Mouse (Mus musculus): ENCODE results near the gene Aacs. TPM values are rescaled to one million over a fixed set of nuclear protein-coding genes. Genes with fewer than 3 reads are reported as not detected.

Gene Aacs
- polyA plus RNA-seq, 1 experiment from 2014 or later = 13.7 TPM

GRCm38 (mm10) chr5:125441234-125442114 is 34.1 kb upstream of the Aacs start, which contains the start of gene Bri3bp:
Gene Bri3bp, plus strand, starts transcription at chr5:125441568.
- WGBS = under 1% methylated on average over 77 of the region's 97 CpGs
- TF ChIP-seq CTCF (IDR thresholded peaks at IDR 0.05; ENCODE audit: low read depth) = 0 out of 2 replicates have a peak, but pooled peaks have one; percentile 12

GRCm38 (mm10) chr5:125442136-125442995 is 33.2 kb upstream of the Aacs start:
- H3K27me3 ChIP-seq (replicated peaks; ENCODE audit: control insufficient read depth, insufficient read depth, low read length) = no peaks in the 10 kb centered on the region
- WGBS = 19% methylated on average over 27 of the region's 27 CpGs
- ATAC-seq = peak; percentile 46; the same call in 1 of the 2 replicates

More at GRCm38 (mm10) chr5:125441234-125442114, 34.1 kb upstream of the Aacs start, which contains the start of gene Bri3bp:
- Histone ChIP-seq H3K27ac (ENCODE audit: low read depth, low read length) (peak within 1 kb of the TSS; percentile 78), H3K27me3 (replicated peaks; ENCODE audit: control insufficient read depth, insufficient read depth, low read length) (no peaks in the 10 kb centered on the region), H3K9me3 (ENCODE audit: control insufficient read depth) (no peaks in the 10 kb centered on the region), H3K4me2 (replicated peaks; ENCODE audit: low read depth) (peak within 1 kb of the TSS; percentile 90), H3K4me1 (replicated peaks; ENCODE audit: control insufficient read depth, insufficient read depth, low read length) (no peaks in the 10 kb centered on the region), H3K9ac (ENCODE audit: low read depth, low read length) (peak within 1 kb of the TSS; percentile 76), H3K36me3 (ENCODE audit: control insufficient read depth, insufficient read depth) (no peaks in the 10 kb centered on the region), H3K4me3 (ENCODE audit: low read depth, low read length) (peak within 1 kb of the TSS; percentile 87)
- peak; percentile 78 for ATAC-seq

GRCm38 (mm10) chr5:125443335-125443734 is 32.3 kb upstream of the Aacs start:
- Histone ChIP-seq H3K4me1 (replicated peaks; ENCODE audit: control insufficient read depth, insufficient read depth, low read length) (no peaks in the 10 kb centered on the region), H3K4me3 (ENCODE audit: low read depth, low read length) (no peak overlapping the region), H3K36me3 (ENCODE audit: control insufficient read depth, insufficient read depth) (no peaks in the 10 kb centered on the region), H3K27me3 (replicated peaks; ENCODE audit: control insufficient read depth, insufficient read depth, low read length) (no peaks in the 10 kb centered on the region), H3K4me2 (replicated peaks; ENCODE audit: low read depth) (no peak overlapping the region), H3K9me3 (ENCODE audit: control insufficient read depth) (no peaks in the 10 kb centered on the region), H3K9ac (ENCODE audit: low read depth, low read length) (no peak overlapping the region), H3K27ac (ENCODE audit: low read depth, low read length) (no peak overlapping the region)
- no peak for ATAC-seq
- TF ChIP-seq CTCF (IDR thresholded peaks at IDR 0.05; ENCODE audit: low read depth) = peak; percentile 60
- WGBS = 85% methylated on average over 5 of the region's 5 CpGs

More at GRCm38 (mm10) chr5:125442136-125442995, 33.2 kb upstream of the Aacs start:
- H3K27ac ChIP-seq (ENCODE audit: low read depth, low read length) = peak overlapping the region; percentile 78
- H3K9ac ChIP-seq (ENCODE audit: low read depth, low read length) = peak overlapping the region; percentile 76
- no peaks in the 10 kb centered on the region for H3K9me3 ChIP-seq (ENCODE audit: control insufficient read depth)
- peak overlapping the region; percentile 87 for H3K4me3 ChIP-seq (ENCODE audit: low read depth, low read length)
- no peak for TF ChIP-seq CTCF (IDR thresholded peaks at IDR 0.05; ENCODE audit: low read depth)
- no peaks in the 10 kb centered on the region for H3K4me1 ChIP-seq (replicated peaks; ENCODE audit: control insufficient read depth, insufficient read depth, low read length)
- H3K36me3 ChIP-seq (ENCODE audit: control insufficient read depth, insufficient read depth) = no peaks in the 10 kb centered on the region
- H3K4me2 ChIP-seq (replicated peaks; ENCODE audit: low read depth) = peak overlapping the region; percentile 90

- TF ChIP-seq CTCF (IDR thresholded peaks at IDR 0.05; ENCODE audit: low read depth) = no peak
- WGBS = 63% methylated on average over 3 of the region's 3 CpGs
- no peak for ATAC-seq
Observed at GRCm38 (mm10) chr5:125443915-125444314, 31.7 kb upstream of the Aacs start.

GRCm38 (mm10) chr5:125444554-125444953 is 31.1 kb upstream of the Aacs start:
- Histone ChIP-seq H3K4me2 (replicated peaks; ENCODE audit: low read depth) (no peak overlapping the region), H3K4me3 (ENCODE audit: low read depth, low read length) (no peak overlapping the region), H3K27ac (ENCODE audit: low read depth, low read length) (no peak overlapping the region), H3K9ac (ENCODE audit: low read depth, low read length) (no peak overlapping the region), H3K9me3 (ENCODE audit: control insufficient read depth) (no peaks in the 10 kb centered on the region), H3K4me1 (replicated peaks; ENCODE audit: control insufficient read depth, insufficient read depth, low read length) (no peaks in the 10 kb centered on the region), H3K36me3 (ENCODE audit: control insufficient read depth, insufficient read depth) (no peaks in the 10 kb centered on the region), H3K27me3 (replicated peaks; ENCODE audit: control insufficient read depth, insufficient read depth, low read length) (no peaks in the 10 kb centered on the region)
- 76% methylated on average over 4 of the region's 4 CpGs for WGBS
- TF ChIP-seq CTCF (IDR thresholded peaks at IDR 0.05; ENCODE audit: low read depth) = no peak
- no peak for ATAC-seq

More at GRCm38 (mm10) chr5:125443915-125444314, 31.7 kb upstream of the Aacs start:
- H3K9ac ChIP-seq (ENCODE audit: low read depth, low read length) = no peak overlapping the region
- H3K36me3 ChIP-seq (ENCODE audit: control insufficient read depth, insufficient read depth) = no peaks in the 10 kb centered on the region
- H3K27me3 ChIP-seq (replicated peaks; ENCODE audit: control insufficient read depth, insufficient read depth, low read length) = no peaks in the 10 kb centered on the region
- H3K4me2 ChIP-seq (replicated peaks; ENCODE audit: low read depth) = no peak overlapping the region
- H3K4me3 ChIP-seq (ENCODE audit: low read depth, low read length) = no peak overlapping the region
- no peaks in the 10 kb centered on the region for H3K4me1 ChIP-seq (replicated peaks; ENCODE audit: control insufficient read depth, insufficient read depth, low read length)
- H3K27ac ChIP-seq (ENCODE audit: low read depth, low read length) = no peak overlapping the region
- H3K9me3 ChIP-seq (ENCODE audit: control insufficient read depth) = no peaks in the 10 kb centered on the region

GRCm38 (mm10) chr5:125446344-125446743 is 29.3 kb upstream of the Aacs start:
- TF ChIP-seq CTCF (IDR thresholded peaks at IDR 0.05; ENCODE audit: low read depth) = no peak
- WGBS = 77% methylated on average over 7 of the region's 7 CpGs

More at GRCm38 (mm10) chr5:125446344-125446743, 29.3 kb upstream of the Aacs start:
- H3K9me3 ChIP-seq (ENCODE audit: control insufficient read depth) = no peaks in the 10 kb centered on the region
- ATAC-seq = no peak
- H3K27me3 ChIP-seq (replicated peaks; ENCODE audit: control insufficient read depth, insufficient read depth, low read length) = no peaks in the 10 kb centered on the region
- no peaks in the 10 kb centered on the region for H3K4me1 ChIP-seq (replicated peaks; ENCODE audit: control insufficient read depth, insufficient read depth, low read length)
- no peaks in the 10 kb centered on the region for H3K36me3 ChIP-seq (ENCODE audit: control insufficient read depth, insufficient read depth)
- H3K27ac ChIP-seq (ENCODE audit: low read depth, low read length) = no peak overlapping the region
- H3K4me3 ChIP-seq (ENCODE audit: low read depth, low read length) = no peak overlapping the region
- H3K4me2 ChIP-seq (replicated peaks; ENCODE audit: low read depth) = no peak overlapping the region
- H3K9ac ChIP-seq (ENCODE audit: low read depth, low read length) = no peak overlapping the region
